Mouse (Mus musculus) stomach, embryonic 14.5 days (tissue): ENCODE data around the gene Vtcn1. TPM values are rescaled to one million over a fixed set of nuclear protein-coding genes. Genes with fewer than 3 reads are reported as not detected.
"Not testable (repeated sequence)": the region's sequence is repeated elsewhere in the genome, so short reads cannot be mapped to it uniquely, and the experiment has no call there.

Experiments
- ATAC-seq: fragments of 200-750 bp; cut with Nextera tagmentation; 2 replicates; pipeline ENCODE4 v1.8.0; 2017; ENCODE audit warnings: low read depth, moderate TSS enrichment; ENCODE audit not compliant: insufficient number of reproducible peaks, insufficient read depth, low FRiP score
- H3K27ac ChIP-seq: fragments of 300-500 bp; sonication (generic); 2 replicates; pipeline ENCODE4 v1.5.1; 2014; ENCODE audit warnings: mild to moderate bottlenecking, low read length, moderate library complexity, mixed read lengths
- H3K27me3 ChIP-seq: fragments of 300-500 bp; sonication (generic); 2 replicates; pipeline ENCODE4 v1.6.1; 2014; ENCODE audit warnings: low read length, control low read depth, mixed read lengths; ENCODE audit not compliant: control insufficient read depth, insufficient read depth
- H3K36me3 ChIP-seq: fragments of 300-500 bp; sonication (generic); 2 replicates; pipeline ENCODE4 v1.6.1; 2014; ENCODE audit warnings: mild to moderate bottlenecking, control low read depth, low read length, moderate library complexity, mixed read lengths; ENCODE audit not compliant: control insufficient read depth, insufficient read depth
- H3K4me1 ChIP-seq: fragments of 300-500 bp; sonication (generic); 2 replicates; pipeline ENCODE4 v1.6.1; 2014; ENCODE audit warnings: low read length, control low read depth, mixed read lengths; ENCODE audit not compliant: control insufficient read depth, insufficient read depth
- H3K4me2 ChIP-seq: fragments of 300-500 bp; sonication (generic); replicated peaks from 2 replicates; pipeline ENCODE4 v1.6.1; 2014; ENCODE audit warnings: low read depth, low read length, control low read depth
- H3K4me3 ChIP-seq: fragments of 300-500 bp; sonication (generic); 2 replicates; pipeline ENCODE4 v1.5.1; 2014; ENCODE audit warnings: low read depth, low read length, control low read depth
- H3K9ac ChIP-seq: fragments of 300-500 bp; sonication (generic); replicated peaks from 2 replicates; pipeline ENCODE4 v1.6.1; 2014; ENCODE audit warnings: low read depth, mild to moderate bottlenecking, control low read depth, low read length, moderate library complexity, mixed read lengths
- H3K9me3 ChIP-seq: fragments of 300-500 bp; sonication (generic); 2 replicates; pipeline ENCODE4 v1.6.1; 2016; ENCODE audit warnings: low read depth, low read length, control low read depth; ENCODE audit not compliant: control insufficient read depth
- WGBS: fragments of 180-500 bp; shearing (Covaris S2); extraction: QIAGEN DNeasy Blood & Tissue Kit; methylation state at CpG from one replicate; pipeline ENCODE4 v1.1.7; 2014; 5-methylcytosine and 5-hydroxymethylcytosine counted together
- polyA plus RNA-seq: library from polyadenylated mRNA; unstranded; fragments of >200 nt; fragmentation: Nextera tagmentation; extraction: Ambion mirVana; gene quantifications from 2 replicates; pipeline ENCODE4 v1.2.1, GENCODE M21; 2014

Gene Vtcn1
- polyA plus RNA-seq, 1 experiment from 2014 or later, result 2.0 TPM

DNA sequence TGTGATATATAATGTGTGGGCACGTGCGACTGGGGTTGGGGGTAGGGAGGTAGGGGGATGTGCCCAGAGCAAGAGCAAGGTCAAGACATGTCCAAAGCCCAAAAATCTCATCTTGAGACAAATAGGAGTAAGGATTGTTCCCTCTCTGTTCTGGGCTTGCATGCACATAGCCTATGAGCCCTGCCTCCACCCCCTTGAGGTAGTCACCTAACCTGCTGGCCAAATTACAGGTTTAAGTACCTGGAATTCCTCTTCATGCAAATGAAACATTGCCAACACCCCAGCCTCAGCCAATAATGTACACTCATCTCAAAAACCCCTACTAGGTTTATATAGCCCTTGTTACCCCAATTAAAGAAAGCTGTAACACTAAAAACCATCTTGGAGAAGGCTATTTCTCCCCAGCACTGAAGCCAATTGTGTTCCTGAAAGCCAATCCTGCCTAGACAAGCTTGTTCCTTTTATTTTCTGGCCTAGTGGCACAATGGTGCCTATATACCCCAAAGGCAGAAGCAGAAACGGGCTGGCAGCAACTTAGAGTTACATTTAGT is 26.3 kb upstream of the Vtcn1 start:
- ATAC-seq, result no peak
- Histone ChIP-seq H3K9me3 (no peaks in the 10 kb centered on the region), H3K27me3 (no peaks in the 10 kb centered on the region), H3K9ac (no peak overlapping the region), H3K27ac (no peak overlapping the region), H3K36me3 (no peaks in the 10 kb centered on the region), H3K4me1 (no peaks in the 10 kb centered on the region), H3K4me3 (no peak overlapping the region), H3K4me2 (no peak overlapping the region)
- 94% methylated on average over 3 of the region's 3 CpGs for WGBS

DNA sequence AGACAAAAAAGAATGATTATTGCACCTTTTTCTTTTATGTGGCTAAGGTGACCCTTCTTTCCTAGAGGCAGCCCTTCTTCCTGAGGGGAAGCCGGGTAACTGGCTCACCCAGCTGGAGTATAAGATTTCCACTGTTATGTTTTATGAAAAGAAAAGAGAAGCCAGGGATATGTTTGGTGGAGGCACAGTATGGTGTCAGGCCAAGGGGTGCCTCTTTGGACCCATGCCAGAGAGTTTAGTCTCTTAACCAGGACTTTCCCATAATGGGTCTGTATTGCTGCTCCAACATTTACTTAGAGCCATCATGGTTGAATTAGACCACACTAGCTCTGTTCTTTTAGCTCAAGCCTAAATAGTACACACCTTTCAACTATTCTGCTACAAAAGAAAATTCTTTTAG is 20.3 kb upstream of the Vtcn1 start:
- Histone ChIP-seq H3K4me3 (no peak overlapping the region), H3K9me3 (no peaks in the 10 kb centered on the region), H3K27ac (no peak overlapping the region), H3K9ac (no peak overlapping the region), H3K36me3 (no peaks in the 10 kb centered on the region), H3K4me2 (no peak overlapping the region), H3K4me1 (no peaks in the 10 kb centered on the region), H3K27me3 (no peaks in the 10 kb centered on the region)
- no peak for ATAC-seq
- 83% methylated on average over 1 of the region's 1 CpGs for WGBS

DNA sequence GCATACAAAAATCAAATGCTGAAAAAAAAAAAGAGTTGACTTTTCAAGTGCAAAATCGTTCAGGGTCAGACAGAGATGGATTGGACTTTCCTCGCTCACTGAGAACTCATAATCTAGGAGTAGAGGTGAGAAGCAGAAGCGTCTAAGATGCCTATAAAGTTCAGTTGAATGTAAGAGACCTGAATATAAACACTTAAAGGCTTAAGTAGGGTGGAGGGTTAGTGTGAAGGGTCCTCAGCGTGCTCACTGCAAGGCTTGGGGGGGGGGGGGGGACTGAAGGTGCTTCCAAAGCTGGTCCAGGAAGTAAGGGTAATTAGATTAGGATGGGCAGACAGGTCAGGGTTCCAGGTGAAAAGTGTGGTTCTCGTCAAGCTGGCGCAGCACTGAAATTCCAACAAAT is 19.3 kb upstream of the Vtcn1 start:
- Histone ChIP-seq H3K4me2 (no peak overlapping the region), H3K9ac (no peak overlapping the region), H3K4me1 (no peaks in the 10 kb centered on the region), H3K27me3 (no peaks in the 10 kb centered on the region), H3K27ac (no peak overlapping the region), H3K4me3 (no peak overlapping the region), H3K9me3 (no peaks in the 10 kb centered on the region), H3K36me3 (no peaks in the 10 kb centered on the region)
- 37% methylated on average over 6 of the region's 6 CpGs for WGBS
- no peak for ATAC-seq

DNA sequence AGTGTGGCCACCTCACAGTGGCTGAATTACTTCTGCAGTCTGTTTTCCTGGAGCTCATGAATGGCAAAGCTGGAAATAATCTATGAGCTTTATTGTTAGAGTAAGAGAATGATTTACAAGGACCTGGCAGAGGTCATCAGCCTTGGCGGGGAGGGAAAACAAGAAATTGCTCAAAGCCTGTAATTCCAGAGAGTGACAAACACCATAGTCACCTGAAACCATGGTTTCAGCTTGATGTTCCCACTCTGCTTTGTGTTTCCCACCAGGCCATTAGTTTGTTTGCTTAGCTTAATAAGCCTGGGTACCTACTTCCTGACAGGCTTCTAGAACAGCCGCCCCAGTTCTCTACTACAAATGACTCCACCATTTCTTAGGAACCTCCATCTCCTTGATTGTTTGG is 14.8 kb upstream of the Vtcn1 start:
- ATAC-seq, result no peak
- 50% methylated on average over 2 of the region's 2 CpGs for WGBS
- H3K4me1 ChIP-seq, result no peaks in the 10 kb centered on the region

DNA sequence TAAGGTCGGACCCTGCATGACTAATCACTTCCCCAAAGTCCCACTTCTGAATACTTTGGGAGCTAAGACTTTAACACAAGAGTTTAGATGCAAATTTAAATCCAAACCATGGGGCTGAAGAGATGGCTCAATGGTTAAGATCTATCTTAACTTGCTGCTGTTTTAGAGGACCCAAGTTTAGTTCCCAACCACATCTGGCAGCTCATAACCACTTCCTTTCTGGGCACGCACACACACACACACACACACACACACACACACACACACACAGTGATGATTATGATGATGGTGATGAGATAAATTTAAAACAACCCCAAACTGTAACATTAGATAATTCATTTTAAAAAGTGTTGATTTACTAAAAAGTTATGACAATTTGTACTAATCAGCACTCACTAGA is 13.4 kb upstream of the Vtcn1 start:
- H3K4me3 ChIP-seq, result no peak overlapping the region
- H3K9ac ChIP-seq, result no peak overlapping the region
- H3K27me3 ChIP-seq, result no peaks in the 10 kb centered on the region
- no peaks in the 10 kb centered on the region for H3K4me1 ChIP-seq
- no peak overlapping the region for H3K27ac ChIP-seq
- ATAC-seq, result no peak
- no peaks in the 10 kb centered on the region for H3K36me3 ChIP-seq
- 82% methylated on average over 2 of the region's 2 CpGs for WGBS
- H3K9me3 ChIP-seq, result no peaks in the 10 kb centered on the region
- no peak overlapping the region for H3K4me2 ChIP-seq

More for the DNA sequence above, 14.8 kb upstream of the Vtcn1 start:
- H3K4me2 ChIP-seq, result no peak overlapping the region
- H3K27ac ChIP-seq, result no peak overlapping the region
- H3K4me3 ChIP-seq, result no peak overlapping the region
- no peaks in the 10 kb centered on the region for H3K27me3 ChIP-seq
- no peaks in the 10 kb centered on the region for H3K9me3 ChIP-seq
- H3K36me3 ChIP-seq, result no peaks in the 10 kb centered on the region
- no peak overlapping the region for H3K9ac ChIP-seq

DNA sequence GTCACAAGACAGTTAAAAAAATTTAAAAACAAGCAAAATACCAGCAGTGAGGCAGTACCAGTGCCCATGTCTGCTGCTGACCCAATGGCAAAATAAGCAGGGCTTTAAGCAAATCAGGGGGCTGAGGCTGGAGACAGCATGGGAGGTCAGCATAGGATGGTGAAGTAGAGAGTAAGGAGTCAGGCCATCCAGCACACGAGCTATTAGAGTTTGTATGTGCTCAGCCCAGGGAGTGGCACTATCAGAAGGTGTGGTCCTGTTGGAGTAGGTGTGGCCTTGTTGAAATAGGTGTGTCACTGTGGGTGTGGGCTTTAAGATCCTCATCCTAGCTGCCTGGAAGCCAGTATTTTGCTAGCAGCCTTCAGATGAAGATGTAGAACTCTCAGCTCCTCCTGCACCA is 9.8 kb upstream of the Vtcn1 start:
- not testable (repeated sequence) for ATAC-seq, H3K4me3 ChIP-seq, H3K27ac ChIP-seq, H3K4me1 ChIP-seq, H3K36me3 ChIP-seq, H3K4me2 ChIP-seq, H3K9me3 ChIP-seq, H3K27me3 ChIP-seq, H3K9ac ChIP-seq
- WGBS, result 48% methylated on average over 1 of the region's 1 CpGs

DNA sequence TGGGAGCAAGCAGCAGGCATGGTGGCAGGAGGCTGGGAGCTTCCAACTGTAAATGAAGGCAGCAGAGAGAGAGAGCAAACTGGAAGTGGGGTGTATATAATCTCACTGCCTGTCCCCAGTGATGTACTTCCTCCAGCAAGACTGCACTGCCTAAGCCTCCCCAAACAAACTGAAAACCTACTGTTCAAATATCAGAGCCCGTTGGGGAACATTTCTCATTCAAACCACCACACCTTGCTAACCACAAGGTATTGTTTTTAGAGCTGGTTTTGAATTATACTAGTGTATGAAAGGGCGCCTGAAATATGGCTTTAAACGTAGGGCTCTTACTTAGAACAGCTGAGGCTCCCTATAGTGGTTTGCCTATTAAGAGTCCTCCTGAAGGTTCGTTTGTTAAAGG is 6.5 kb upstream of the Vtcn1 start:
- no peak for ATAC-seq
- Histone ChIP-seq H3K9ac (no peak overlapping the region), H3K4me1 (no peaks in the 10 kb centered on the region), H3K36me3 (no peaks in the 10 kb centered on the region), H3K4me3 (no peak overlapping the region), H3K9me3 (no peaks in the 10 kb centered on the region), H3K4me2 (no peak overlapping the region), H3K27me3 (no peaks in the 10 kb centered on the region), H3K27ac (peak overlapping the region; percentile 55)
- 62% methylated on average over 4 of the region's 4 CpGs for WGBS

DNA sequence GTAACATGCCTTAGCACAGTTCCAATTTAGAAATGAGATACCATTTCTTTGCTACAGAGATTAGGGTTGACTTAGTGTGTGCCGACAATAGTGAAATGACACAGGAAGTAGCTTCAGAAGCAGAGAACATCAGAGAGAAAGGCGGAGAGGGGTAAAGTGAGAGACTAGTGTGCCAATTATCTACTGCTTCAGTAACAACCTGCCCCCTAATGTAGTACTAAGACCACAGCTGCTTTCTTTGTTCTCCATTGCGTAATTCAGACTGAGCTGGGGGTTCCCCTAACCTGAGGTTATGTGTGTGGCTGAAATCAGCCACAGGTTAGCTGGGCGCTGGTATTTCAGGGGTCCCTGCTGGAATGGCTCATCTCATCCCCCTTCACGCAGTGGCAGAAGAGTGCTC is 5.7 kb upstream of the Vtcn1 start:
- Histone ChIP-seq H3K4me2 (no peak overlapping the region), H3K27ac (no peak overlapping the region), H3K9me3 (no peaks in the 10 kb centered on the region), H3K4me3 (no peak overlapping the region), H3K4me1 (no peaks in the 10 kb centered on the region), H3K36me3 (no peaks in the 10 kb centered on the region), H3K27me3 (no peaks in the 10 kb centered on the region), H3K9ac (no peak overlapping the region)
- no peak for ATAC-seq
- 99% methylated on average over 5 of the region's 5 CpGs for WGBS

DNA sequence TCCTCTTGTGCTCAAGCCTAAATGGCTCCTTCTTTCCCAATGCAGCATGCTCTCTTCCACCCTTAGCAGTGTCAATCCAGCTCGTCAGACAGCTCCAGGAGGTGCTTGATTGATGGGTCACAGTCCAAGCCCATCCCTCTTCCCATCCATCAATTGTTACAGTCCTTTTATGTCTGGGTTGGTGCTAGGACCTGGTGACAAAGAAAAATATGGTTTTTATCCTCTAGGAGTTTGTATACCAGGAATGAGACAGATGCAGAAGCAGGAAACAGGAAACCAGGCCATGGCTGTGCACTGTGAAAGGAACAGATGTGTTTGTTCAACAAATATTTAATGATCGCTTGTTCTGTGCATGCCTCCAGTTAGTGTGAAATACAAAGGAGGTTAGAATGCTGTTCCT is 4.4 kb upstream of the Vtcn1 start:
- WGBS, result 28% methylated on average over 2 of the region's 2 CpGs
- Histone ChIP-seq H3K36me3 (no peaks in the 10 kb centered on the region), H3K9ac (no peak overlapping the region), H3K27me3 (no peaks in the 10 kb centered on the region), H3K4me1 (no peaks in the 10 kb centered on the region), H3K9me3 (no peaks in the 10 kb centered on the region), H3K4me2 (no peak overlapping the region), H3K27ac (peak overlapping the region; percentile 68; the same call in 1 of the 2 replicates), H3K4me3 (no peak overlapping the region)
- ATAC-seq, result peak; percentile 58; the same call in 1 of the 2 replicates
